Mouse (Mus musculus) cortical plate, adult 2 months (tissue): ENCODE measurements around the gene Tcea2. TPM values are rescaled to one million over a fixed set of nuclear protein-coding genes. Genes with fewer than 3 reads are reported as not detected.

Experiments used
- H3K27ac ChIP-seq: fragments of 200-500 bp; 2 replicates; pipeline ENCODE4 v1.5.1; 2012; ENCODE audit warnings: low read length, control low read depth, inconsistent platforms; ENCODE audit not compliant: insufficient read depth
- H3K4me1 ChIP-seq: fragments of 200-500 bp; 2 replicates; pipeline ENCODE4 v1.6.1; 2011; ENCODE audit warnings: low read length; ENCODE audit not compliant: control insufficient read depth, insufficient read depth
- H3K4me3 ChIP-seq: fragments of 200-500 bp; 2 replicates; pipeline ENCODE4 v1.5.1; 2011; ENCODE audit warnings: mild to moderate bottlenecking, low read length, control low read depth; ENCODE audit not compliant: insufficient read depth
- CTCF ChIP-seq: fragments of 200-500 bp; IDR thresholded peaks from 2 replicates; pipeline ENCODE4 v1.5.1; 2011; ENCODE audit warnings: mild to moderate bottlenecking, control low read depth, low read length; ENCODE audit not compliant: insufficient read depth; ENCODE audit errors: extremely low read depth
- POLR2A ChIP-seq: fragments of 200-500 bp; IDR thresholded peaks from 2 replicates; pipeline ENCODE4 v1.6.1; 2011; ENCODE audit warnings: mild to moderate bottlenecking, low read length, control low read depth; ENCODE audit not compliant: insufficient read depth; ENCODE audit errors: extremely low read depth
- polyA plus RNA-seq: library from polyadenylated mRNA; depleted of rRNA; stranded (reverse); fragments of >200 nt; gene quantifications from 2 replicates; pipeline ENCODE4 v1.2.3, GENCODE M21; 2012

The Tcea2 gene
- polyA plus RNA-seq, 1 experiment: 195 TPM

DNA sequence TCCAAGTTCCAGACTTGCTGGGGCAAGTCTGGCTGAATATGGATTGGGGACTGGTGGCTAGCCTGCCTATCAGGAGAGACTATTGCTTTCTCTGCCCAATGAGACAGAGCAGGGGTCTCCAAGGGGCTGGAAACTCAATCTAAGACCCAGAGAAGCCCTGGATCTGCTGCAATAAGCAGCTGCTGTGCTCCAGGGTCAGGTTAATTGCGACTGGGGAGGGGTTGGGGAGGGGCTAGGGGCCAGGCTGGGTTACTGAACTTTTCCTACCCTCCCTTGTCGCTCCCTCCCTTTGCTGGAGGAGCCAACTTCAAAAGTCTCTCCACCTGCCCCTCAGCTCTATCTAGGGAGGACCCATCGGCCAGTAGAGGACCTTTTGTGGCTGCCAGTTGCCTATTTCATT is 23.4 kb upstream of the Tcea2 start, which contains the start of gene Gm29797:
Gm29797 (plus strand) TSS at position 301 of the 400 bp plus-strand sequence.
- Histone ChIP-seq H3K27ac (no peak within 1 kb of the TSS), H3K4me1 (0 out of 2 replicates have a peak, but pooled peaks cover 2% of the 10 kb centered on the region), H3K4me3 (no peak within 1 kb of the TSS)
- TF ChIP-seq CTCF (no peak), POLR2A (no peak)

DNA sequence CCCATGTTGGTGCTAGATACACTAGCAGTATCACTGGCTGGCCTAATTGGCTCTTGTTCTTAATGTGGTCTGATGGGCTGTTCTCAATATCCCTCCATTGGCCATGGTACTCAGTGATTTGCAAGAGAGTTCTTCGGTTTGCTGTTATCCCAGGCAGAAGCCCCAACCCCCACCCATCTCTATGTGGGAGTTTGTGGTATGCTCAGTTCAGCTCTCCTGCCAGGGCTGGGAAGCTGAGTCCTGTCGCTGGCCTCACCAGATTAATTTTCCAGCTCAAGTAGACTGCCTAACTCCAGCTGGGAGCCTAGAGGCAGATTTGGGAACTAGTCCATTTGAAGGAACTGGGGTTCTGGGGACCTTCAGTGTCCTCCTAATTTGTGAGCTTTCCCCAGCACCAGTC is 22.7 kb upstream of the Tcea2 start:
- Histone ChIP-seq H3K4me1 (0 out of 2 replicates have a peak, but pooled peaks cover 2% of the 10 kb centered on the region), H3K4me3 (no peak overlapping the region), H3K27ac (no peak overlapping the region)
- TF ChIP-seq CTCF (no peak), POLR2A (no peak)

DNA sequence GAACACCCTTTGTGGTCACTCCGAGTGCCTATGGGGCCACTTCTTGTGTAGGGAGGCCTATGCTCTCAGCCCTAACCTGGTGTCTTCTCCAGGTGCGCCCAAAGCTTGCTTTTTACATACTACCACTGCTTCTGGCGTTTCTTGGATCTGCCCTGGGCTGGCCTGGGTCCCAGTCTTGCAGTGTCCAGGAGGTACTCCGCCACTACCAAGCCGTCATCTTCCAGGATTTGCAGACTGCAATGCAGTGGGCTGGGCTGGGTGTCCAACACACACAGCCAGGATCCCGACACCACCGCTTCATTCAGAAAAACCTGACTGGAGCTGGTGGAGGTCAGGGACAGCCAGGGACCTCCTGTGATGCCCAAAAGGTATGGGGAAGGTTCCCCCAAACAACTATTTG is 21.6 kb upstream of the Tcea2 start:
- no peak overlapping the region for H3K4me3 ChIP-seq
- 0 out of 2 replicates have a peak, but pooled peaks cover 2% of the 10 kb centered on the region for H3K4me1 ChIP-seq
- H3K27ac ChIP-seq: no peak overlapping the region
- no peak for TF ChIP-seq POLR2A
- no peak for TF ChIP-seq CTCF

DNA sequence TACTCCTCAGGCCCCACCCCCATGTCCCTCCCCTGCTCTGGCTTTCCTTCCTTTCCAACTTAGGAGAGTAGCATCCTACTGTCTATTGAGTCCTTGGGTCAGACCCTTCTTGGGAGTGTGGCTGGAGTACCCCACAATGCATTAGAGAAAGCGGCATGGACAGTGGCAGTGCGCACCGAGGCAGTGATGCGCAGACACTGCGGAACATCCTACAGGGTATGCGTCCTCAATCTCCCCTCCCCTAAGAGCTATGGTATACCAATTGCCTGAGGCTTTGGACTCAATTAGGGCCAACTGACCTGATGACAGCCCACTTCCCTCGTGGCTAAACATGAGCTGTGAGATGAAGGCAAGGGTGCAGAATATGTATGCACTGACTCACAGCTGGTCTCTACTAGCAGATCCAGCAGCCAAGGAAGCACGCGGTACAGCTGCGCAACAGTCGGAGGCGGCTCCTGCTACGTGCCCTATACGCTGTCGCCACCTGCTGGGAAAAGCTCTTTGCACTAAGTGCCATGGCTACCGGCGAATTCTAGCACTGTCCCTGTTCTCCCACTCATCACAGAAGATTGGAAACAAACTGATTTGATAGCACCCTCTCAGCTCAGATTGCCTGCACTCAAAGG is 21.1 kb upstream of the Tcea2 start:
- no peak overlapping the region for H3K27ac ChIP-seq
- H3K4me3 ChIP-seq: no peak overlapping the region
- H3K4me1 ChIP-seq: 0 out of 2 replicates have a peak, but pooled peaks cover 2% of the 10 kb centered on the region
- TF ChIP-seq CTCF: peak; percentile 35; the same call in 1 of the 2 replicates
- TF ChIP-seq POLR2A: no peak

DNA sequence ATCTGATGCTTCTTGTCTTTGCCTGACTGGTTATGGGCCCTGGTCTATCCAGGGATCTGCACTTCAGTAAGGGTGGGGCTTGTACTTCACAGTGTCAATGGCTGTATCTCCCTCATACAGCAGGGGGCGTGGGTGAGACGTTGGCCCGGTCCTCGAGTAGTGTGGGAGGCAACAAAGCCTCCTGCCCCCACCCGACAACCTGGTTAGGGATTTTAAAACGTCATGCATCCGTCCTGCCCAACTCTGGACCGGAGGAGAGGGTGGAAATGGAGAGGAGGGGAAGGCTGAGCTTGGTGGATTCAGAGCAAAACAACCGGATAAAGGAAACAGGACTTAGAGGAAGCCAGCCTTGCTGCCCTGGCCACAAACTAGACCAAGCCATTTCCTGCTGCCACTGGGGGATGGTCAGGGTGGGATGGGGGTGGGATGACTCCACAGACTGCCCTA is 20.5 kb upstream of the Tcea2 start:
- no peak overlapping the region for H3K27ac ChIP-seq
- 0 out of 2 replicates have a peak, but pooled peaks cover 2% of the 10 kb centered on the region for H3K4me1 ChIP-seq
- no peak overlapping the region for H3K4me3 ChIP-seq
- TF ChIP-seq POLR2A: no peak
- TF ChIP-seq CTCF: peak; percentile 74

DNA sequence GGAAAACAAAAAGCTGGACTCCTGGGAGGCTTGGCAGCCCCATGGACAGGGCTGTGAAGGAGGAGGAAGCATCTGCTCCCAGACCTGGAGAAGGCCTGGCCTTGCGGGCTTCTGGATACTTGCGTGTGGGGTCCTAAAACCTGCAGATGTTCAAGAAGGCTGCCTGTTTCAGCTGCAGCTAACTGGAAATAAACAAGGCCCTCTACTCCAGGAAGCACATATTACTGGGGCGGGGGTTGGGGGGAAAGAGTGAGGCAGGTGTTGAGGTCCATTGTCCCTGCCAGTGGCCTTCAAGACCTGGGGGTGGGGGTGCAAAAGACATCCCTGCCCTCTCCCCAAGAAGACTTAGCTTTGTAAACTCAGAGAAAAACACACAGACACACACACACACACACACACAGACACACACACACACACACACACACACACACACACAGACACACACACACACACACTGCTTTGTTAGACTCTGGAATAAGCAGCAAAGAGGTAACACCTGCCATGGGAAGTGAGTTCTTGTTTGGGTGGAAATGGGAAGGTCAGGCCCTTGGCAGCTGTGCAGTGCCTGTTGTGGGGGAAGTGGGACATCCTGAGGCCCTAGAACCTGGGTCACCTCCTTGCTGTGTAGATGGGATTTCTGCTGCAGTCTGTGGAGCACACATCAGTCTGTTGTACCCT is 17.4 kb upstream of the Tcea2 start:
- 0 out of 2 replicates have a peak, but pooled peaks cover 2% of the 10 kb centered on the region for H3K4me1 ChIP-seq
- H3K27ac ChIP-seq: no peak overlapping the region
- TF ChIP-seq POLR2A (no peak), CTCF (no peak)
- no peak overlapping the region for H3K4me3 ChIP-seq

DNA sequence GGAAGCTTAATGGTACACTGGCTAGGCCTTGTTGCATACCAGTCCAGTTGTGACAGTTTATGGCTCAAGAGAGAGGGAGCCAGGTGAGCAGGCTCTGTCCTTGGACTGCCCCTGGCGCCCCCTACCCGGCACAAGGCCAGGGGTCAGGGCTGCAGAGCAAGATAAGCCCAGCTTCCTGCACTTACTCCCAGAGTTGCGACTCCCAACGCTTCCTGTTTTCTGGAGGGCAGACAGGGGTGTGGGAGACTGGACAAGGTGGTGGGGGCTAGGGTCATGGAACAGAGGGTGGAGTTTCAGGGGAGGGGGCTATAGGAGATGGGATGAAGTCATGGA is 16.8 kb upstream of the Tcea2 start:
- H3K4me1 ChIP-seq: 0 out of 2 replicates have a peak, but pooled peaks cover 2% of the 10 kb centered on the region
- no peak overlapping the region for H3K4me3 ChIP-seq
- TF ChIP-seq POLR2A (no peak), CTCF (no peak)
- H3K27ac ChIP-seq: 0 out of 2 replicates have a peak overlapping the region, but pooled peaks have one; percentile 47

DNA sequence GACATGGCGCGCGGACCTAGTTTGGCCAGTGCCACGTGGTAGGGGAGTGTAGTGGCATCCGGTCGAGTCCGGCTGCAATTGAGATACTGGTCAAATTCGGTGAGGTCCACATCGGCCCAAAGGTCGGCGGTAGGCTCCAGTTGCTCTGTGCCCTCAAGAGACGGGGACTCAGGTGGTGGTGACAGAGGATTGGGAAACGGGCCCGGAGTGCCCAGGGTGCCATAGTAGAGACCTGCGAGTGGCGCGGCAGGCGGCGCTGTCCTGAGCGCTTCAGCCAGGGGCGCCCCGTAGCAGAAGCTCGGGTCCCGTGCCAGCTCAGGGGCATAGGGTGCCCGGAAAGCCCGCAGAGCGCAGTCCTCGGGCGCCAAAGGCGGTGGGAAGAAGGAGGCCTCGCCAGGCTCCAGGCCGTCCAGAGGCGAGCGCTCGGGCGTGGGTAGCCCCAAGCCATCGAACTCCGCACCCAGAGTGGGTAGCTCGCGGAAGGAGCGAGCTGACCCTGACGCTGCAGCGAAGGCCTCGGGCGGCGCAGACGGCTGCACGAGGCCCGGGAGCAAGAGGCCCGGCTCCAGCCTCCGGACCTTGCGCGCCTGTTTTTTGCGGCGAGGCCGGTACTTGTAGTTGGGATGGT is 9.7 kb upstream of the Tcea2 start:
- Histone ChIP-seq H3K27ac (peak overlapping the region; percentile 72; the same call in 1 of the 2 replicates), H3K4me3 (peak overlapping the region; percentile 45), H3K4me1 (no peaks in the 10 kb centered on the region)
- TF ChIP-seq CTCF (no peak), POLR2A (no peak)

DNA sequence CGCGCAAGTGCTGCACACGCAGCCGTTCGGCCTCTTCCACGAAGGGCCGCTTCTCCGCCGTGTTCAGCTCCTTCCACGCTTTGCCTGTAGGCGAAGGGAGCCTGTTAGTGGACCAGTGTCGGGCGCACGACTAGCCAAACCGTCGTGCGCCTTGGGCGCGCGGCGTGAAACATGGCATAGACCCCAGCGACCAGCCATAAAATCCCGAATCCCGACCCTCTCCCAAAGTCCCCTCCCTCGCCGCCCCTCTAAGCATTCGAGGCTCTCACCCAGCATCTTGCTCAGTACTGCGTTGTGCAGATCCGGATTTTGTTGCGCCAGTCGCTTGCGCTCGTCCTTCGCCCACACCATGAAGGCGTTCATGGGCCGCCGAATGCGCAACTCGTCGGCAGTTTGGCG is 9.2 kb upstream of the Tcea2 start:
- peak overlapping the region; percentile 72 for H3K27ac ChIP-seq
- no peaks in the 10 kb centered on the region for H3K4me1 ChIP-seq
- TF ChIP-seq POLR2A: no peak
- no peak for TF ChIP-seq CTCF
- peak overlapping the region; percentile 45 for H3K4me3 ChIP-seq

DNA sequence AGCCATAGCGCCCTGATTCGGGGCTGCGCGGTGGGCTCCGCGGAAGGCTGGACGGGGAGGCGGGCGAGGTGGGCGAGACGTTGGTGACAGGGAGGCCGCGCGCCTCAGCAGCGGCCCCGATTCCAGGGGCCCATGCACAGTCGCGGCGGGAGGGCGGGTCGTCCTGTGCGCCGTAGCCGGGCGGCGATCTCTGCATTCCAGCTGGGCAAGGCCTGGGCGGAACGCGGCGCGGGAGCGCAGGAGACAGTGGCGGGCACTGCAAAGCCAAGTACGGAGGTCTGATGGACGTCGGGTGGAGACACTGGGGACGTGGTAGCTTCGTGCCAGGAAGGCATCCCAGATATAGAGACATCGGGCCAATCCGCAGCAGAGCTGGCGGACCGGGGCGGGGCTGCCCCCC is 8.8 kb upstream of the Tcea2 start, which contains the start of gene Sox18:
Sox18 (minus strand) TSS at position 315 of the 400 bp plus-strand sequence.
- Histone ChIP-seq H3K4me3 (peak within 1 kb of the TSS; percentile 45), H3K27ac (peak within 1 kb of the TSS; percentile 72), H3K4me1 (no peaks in the 10 kb centered on the region)
- TF ChIP-seq POLR2A (peak; percentile 79), CTCF (no peak)
